Mouse (Mus musculus) cerebral cortex, adult 2 months (tissue): Measurements from ENCODE around the gene Ndufb6.

ENCODE experiments used
- WGBS: fragments of 180-500 bp; shearing (Covaris S2); methylation state at CpG from one replicate; pipeline ENCODE4 v1.1.7; 2018; 5-methylcytosine and 5-hydroxymethylcytosine counted together

Ndufb6 gene

GRCm38 (mm10) chr4:40279276-40279900, at the start of gene Ndufb6:
TSS of gene Ndufb6 (minus strand) at chr4:40279421.
- WGBS = under 1% methylated on average over 36 of the region's 36 CpGs

GRCm38 (mm10) chr4:40327161-40327560, 47.9 kb upstream of the Ndufb6 start:
- 82% methylated on average over 3 of the region's 3 CpGs for WGBS

GRCm38 (mm10) chr4:40324620-40325019, 45.4 kb upstream of the Ndufb6 start:
- 85% methylated on average over 7 of the region's 7 CpGs for WGBS

- WGBS = 64% methylated on average over 3 of the region's 3 CpGs
Observed at GRCm38 (mm10) chr4:40317404-40317803, 38.2 kb upstream of the Ndufb6 start.

GRCm38 (mm10) chr4:40313026-40313425, 33.8 kb upstream of the Ndufb6 start:
- 80% methylated on average over 6 of the region's 6 CpGs for WGBS

- WGBS = 77% methylated on average over 1 of the region's 1 CpGs
Observed at GRCm38 (mm10) chr4:40312213-40312612, 33.0 kb upstream of the Ndufb6 start.

GRCm38 (mm10) chr4:40310796-40311383, 31.7 kb upstream of the Ndufb6 start:
- WGBS = 68% methylated on average over 11 of the region's 11 CpGs

- 79% methylated on average over 10 of the region's 10 CpGs for WGBS
Observed at GRCm38 (mm10) chr4:40302445-40303125, 23.4 kb upstream of the Ndufb6 start.

GRCm38 (mm10) chr4:40301076-40301789, 22.0 kb upstream of the Ndufb6 start:
- 4% methylated on average over 16 of the region's 16 CpGs for WGBS

- WGBS = 71% methylated on average over 5 of the region's 5 CpGs
Observed at GRCm38 (mm10) chr4:40299169-40299568, 19.9 kb upstream of the Ndufb6 start.

- WGBS = 95% methylated on average over 11 of the region's 11 CpGs
Observed at GRCm38 (mm10) chr4:40291511-40291910, 12.3 kb upstream of the Ndufb6 start.

- WGBS = 91% methylated on average over 2 of the region's 2 CpGs
Observed at GRCm38 (mm10) chr4:40289046-40289445, 9.8 kb upstream of the Ndufb6 start.

GRCm38 (mm10) chr4:40287415-40287814, 8.2 kb upstream of the Ndufb6 start:
- WGBS = 67% methylated on average over 6 of the region's 6 CpGs

GRCm38 (mm10) chr4:40285582-40285981, 6.4 kb upstream of the Ndufb6 start:
- WGBS = 21% methylated on average over 4 of the region's 4 CpGs

- 0% methylated on average over 21 of the region's 21 CpGs for WGBS
Observed at GRCm38 (mm10) chr4:40278880-40279275, 343 bp downstream of the Ndufb6 start.

GRCm38 (mm10) chr4:40269430-40270032, 9.7 kb downstream of the Ndufb6 start, which contains the start of the genes Smim27 and Topors:
TSS of gene Smim27 (plus strand) at chr4:40269579.
TSS of gene Topors (minus strand) at chr4:40269850.
- under 1% methylated on average over 38 of the region's 38 CpGs for WGBS

- under 1% methylated on average over 16 of the region's 16 CpGs for WGBS
Observed at GRCm38 (mm10) chr4:40268835-40269234, 10.4 kb downstream of the Ndufb6 start.

- WGBS = under 1% methylated on average over 49 of the region's 50 CpGs
Observed at GRCm38 (mm10) chr4:40268204-40268813, 10.9 kb downstream of the Ndufb6 start.

GRCm38 (mm10) chr4:40267681-40268080, 11.5 kb downstream of the Ndufb6 start:
- WGBS = 37% methylated on average over 7 of the region's 7 CpGs

- WGBS = 57% methylated on average over 1 of the region's 1 CpGs
Observed at GRCm38 (mm10) chr4:40264321-40264720, 14.9 kb downstream of the Ndufb6 start.

GRCm38 (mm10) chr4:40254385-40255103, 24.7 kb downstream of the Ndufb6 start:
- 81% methylated on average over 8 of the region's 8 CpGs for WGBS
